Mouse (Mus musculus) thymus, adult 2 months (tissue): ENCODE results near the gene Kank1.

Source experiments
- CTCF ChIP-seq: fragments of 200-500 bp; IDR thresholded peaks from 2 replicates; pipeline ENCODE4 v1.5.1; 2012; ENCODE audit warnings: mild to moderate bottlenecking, control low read depth, low read length, moderate library complexity, borderline replicate concordance; ENCODE audit not compliant: control insufficient read depth, poor library complexity, insufficient read depth; ENCODE audit errors: extremely low read depth
- POLR2A ChIP-seq: fragments of 200-500 bp; IDR thresholded peaks from 2 replicates; pipeline ENCODE4 v1.6.1; 2012; ENCODE audit warnings: mild to moderate bottlenecking, low read length, control low read depth, moderate library complexity; ENCODE audit not compliant: control insufficient read depth, poor library complexity, insufficient read depth; ENCODE audit errors: extremely low read depth

GRCm38 (mm10) chr19:25357094-25357493, 120.3 kb downstream of the Kank1 start:
- TF ChIP-seq CTCF (no peak), POLR2A (no peak)
